Mouse (Mus musculus): ENCODE data around the gene Rfx1. TPM values are rescaled to one million over a fixed set of nuclear protein-coding genes. Genes with fewer than 3 reads are reported as not detected.

Gene Rfx1
- total RNA-seq (2014; rRNA removed), result 22.2 and 31.2 TPM in 2 replicates
- polyA plus RNA-seq (2015; fragmentation: Nextera tagmentation; extraction: Ambion mirVana), result 4.4 and 6.2 TPM in 2 replicates

DNA sequence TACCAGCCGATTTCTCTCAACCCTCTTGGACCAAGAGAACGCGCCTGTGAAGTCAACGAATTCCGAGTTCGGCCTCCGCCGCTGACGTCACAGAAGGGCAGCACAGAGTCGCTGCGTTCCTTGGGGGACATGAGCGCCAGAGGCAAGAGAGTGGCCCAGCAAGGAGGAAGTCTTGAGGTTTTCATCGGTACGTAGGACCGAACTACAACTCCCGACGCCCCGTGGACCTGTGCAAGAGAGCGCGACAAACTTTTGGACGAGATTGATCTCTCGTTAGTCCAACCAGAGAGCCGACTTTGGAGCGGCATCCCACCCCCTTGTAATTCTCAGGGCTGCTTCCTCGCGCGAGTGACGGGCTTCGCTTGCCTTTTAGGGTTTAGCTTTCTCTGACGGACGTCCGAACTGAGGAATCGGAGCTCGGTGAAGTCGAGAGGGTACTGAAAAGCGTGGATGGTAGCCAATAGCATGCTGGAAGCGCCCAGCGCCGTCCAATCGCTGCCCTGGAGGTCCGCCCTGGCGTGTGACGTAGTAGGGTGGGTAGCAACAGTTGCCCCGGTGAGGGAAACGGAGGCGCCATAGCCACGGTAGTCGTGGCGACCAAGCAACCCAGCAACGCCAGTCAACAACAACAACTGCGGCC, at the start of gene Rfx1:
Gene Rfx1 (plus strand): TSS at position 544 of the 640 bp plus-strand sequence.
- 0 out of 2 replicates have a peak, but pooled peaks cover 15% of the 10 kb centered on the region for H3K4me1 ChIP-seq (ENCODE audit: insufficient read depth)
- peak within 1 kb of the TSS; percentile 93 for H3K27ac ChIP-seq (ENCODE audit: low read depth, low read length)
- 2% methylated on average over 51 of the region's 51 CpGs for WGBS
- DNase-seq, result peak; percentile 100
- peak; percentile 96 for ATAC-seq
- H3K9me3 ChIP-seq (ENCODE audit: low read length), result no peaks in the 10 kb centered on the region
- no peaks in the 10 kb centered on the region for H3K27me3 ChIP-seq (ENCODE audit: insufficient read depth, low read length)
- peak within 1 kb of the TSS; percentile 84 for H3K9ac ChIP-seq
- peak within 1 kb of the TSS; percentile 98 for H3K4me3 ChIP-seq (ENCODE audit: low read depth, low read length)
- TF ChIP-seq CTCF (IDR thresholded peaks at IDR 0.05; ENCODE audit: low read depth), result no peak
- no peaks in the 10 kb centered on the region for H3K36me3 ChIP-seq (ENCODE audit: insufficient read depth)
- peak within 1 kb of the TSS; percentile 71 for H3K4me2 ChIP-seq (ENCODE audit: low read depth)

DNA sequence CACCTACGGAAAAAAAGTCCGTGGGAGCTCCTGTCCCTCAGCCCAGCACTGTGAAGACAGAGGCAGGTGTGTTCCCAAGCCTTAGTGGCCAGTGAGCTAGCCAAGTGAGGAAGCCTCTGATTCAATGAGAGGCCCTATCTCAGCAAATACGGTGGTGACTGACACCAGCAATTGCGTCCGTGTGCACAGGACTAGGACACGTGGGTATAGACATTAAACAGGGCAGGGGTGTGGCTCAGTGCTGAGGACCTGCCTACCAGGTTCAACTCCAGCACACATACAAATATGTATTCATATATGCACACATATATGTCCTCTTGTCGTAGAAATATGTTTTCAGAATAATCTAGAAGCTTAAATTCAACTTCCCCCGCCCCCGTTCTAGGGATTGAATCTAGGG, 46.9 kb upstream of the Rfx1 start:
- Histone ChIP-seq H3K4me2 (ENCODE audit: low read depth) (no peak overlapping the region), H3K4me3 (ENCODE audit: low read depth, low read length) (no peak overlapping the region), H3K9me3 (ENCODE audit: low read length) (no peaks in the 10 kb centered on the region), H3K4me1 (ENCODE audit: insufficient read depth) (no peaks in the 10 kb centered on the region), H3K36me3 (ENCODE audit: insufficient read depth) (no peaks in the 10 kb centered on the region), H3K9ac (no peak overlapping the region), H3K27ac (ENCODE audit: low read depth, low read length) (no peak overlapping the region), H3K27me3 (ENCODE audit: insufficient read depth, low read length) (no peaks in the 10 kb centered on the region; the same call in 1 of the 2 replicates)
- TF ChIP-seq CTCF (IDR thresholded peaks at IDR 0.05; ENCODE audit: low read depth), result no peak
- no peak for ATAC-seq
- WGBS, result 88% methylated on average over 9 of the region's 9 CpGs
- no peak for DNase-seq

DNA sequence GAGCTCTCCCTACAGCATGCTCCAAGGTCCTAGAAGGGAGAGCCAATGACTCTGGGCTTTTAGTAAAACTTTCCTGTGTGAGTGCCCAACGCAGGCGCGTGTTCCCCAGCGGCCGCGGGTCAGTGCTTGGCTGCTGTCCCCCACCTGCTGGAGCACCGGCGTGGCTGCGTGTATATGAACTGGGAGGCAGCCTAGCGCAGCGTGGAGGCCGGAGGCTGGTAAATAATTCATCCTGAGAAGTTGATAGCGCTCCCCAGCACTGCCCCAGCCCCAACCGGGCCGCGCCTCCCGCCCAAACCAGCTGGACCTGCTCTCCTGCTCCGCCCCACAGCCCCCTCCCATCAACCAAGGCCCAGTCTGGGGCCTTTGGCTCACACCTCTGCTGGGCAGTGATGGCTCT, 45.5 kb upstream of the Rfx1 start, which contains the start of gene Palm3:
Gene Palm3 (plus strand): TSS at position 376 of the 400 bp plus-strand sequence.
- TF ChIP-seq CTCF (IDR thresholded peaks at IDR 0.05; ENCODE audit: low read depth), result no peak
- H3K9me3 ChIP-seq (ENCODE audit: low read length), result no peaks in the 10 kb centered on the region
- DNase-seq, result no peak
- no peak for ATAC-seq
- no peaks in the 10 kb centered on the region for H3K36me3 ChIP-seq (ENCODE audit: insufficient read depth)
- peaks cover 4% of the 10 kb centered on the region for H3K27me3 ChIP-seq (ENCODE audit: insufficient read depth, low read length)
- H3K27ac ChIP-seq (ENCODE audit: low read depth, low read length), result no peak within 1 kb of the TSS
- 12% methylated on average over 18 of the region's 18 CpGs for WGBS
- H3K9ac ChIP-seq, result no peak within 1 kb of the TSS
- no peak within 1 kb of the TSS for H3K4me3 ChIP-seq (ENCODE audit: low read depth, low read length)
- H3K4me2 ChIP-seq (ENCODE audit: low read depth), result no peak within 1 kb of the TSS
- no peaks in the 10 kb centered on the region for H3K4me1 ChIP-seq (ENCODE audit: insufficient read depth)

DNA sequence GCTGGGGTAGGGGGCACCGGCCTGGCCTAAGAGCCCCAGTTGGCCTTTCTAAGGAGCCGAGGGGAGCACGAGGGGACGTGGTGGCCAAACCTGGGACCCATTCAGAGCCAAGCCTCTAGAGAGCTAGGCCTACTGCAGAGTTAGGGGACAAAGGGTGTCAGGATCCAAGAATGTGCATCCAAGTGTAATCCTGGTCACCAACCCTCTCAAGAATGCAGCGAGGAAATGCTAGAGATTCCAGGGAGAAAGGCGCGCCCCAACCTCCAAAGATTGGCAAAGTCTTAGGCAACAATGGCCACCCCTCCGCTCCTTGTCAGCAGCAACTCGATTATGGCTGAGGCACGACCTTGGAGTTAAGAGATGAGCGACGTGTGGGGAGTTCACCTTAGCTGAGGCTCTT, 45.1 kb upstream of the Rfx1 start:
- Histone ChIP-seq H3K4me2 (ENCODE audit: low read depth) (no peak overlapping the region), H3K9me3 (ENCODE audit: low read length) (no peaks in the 10 kb centered on the region), H3K27me3 (ENCODE audit: insufficient read depth, low read length) (peaks cover 4% of the 10 kb centered on the region), H3K27ac (ENCODE audit: low read depth, low read length) (no peak overlapping the region), H3K9ac (no peak overlapping the region), H3K4me1 (ENCODE audit: insufficient read depth) (no peaks in the 10 kb centered on the region), H3K36me3 (ENCODE audit: insufficient read depth) (no peaks in the 10 kb centered on the region), H3K4me3 (ENCODE audit: low read depth, low read length) (no peak overlapping the region)
- DNase-seq, result no peak
- no peak for ATAC-seq
- 52% methylated on average over 12 of the region's 12 CpGs for WGBS
- TF ChIP-seq CTCF (IDR thresholded peaks at IDR 0.05; ENCODE audit: low read depth), result no peak

DNA sequence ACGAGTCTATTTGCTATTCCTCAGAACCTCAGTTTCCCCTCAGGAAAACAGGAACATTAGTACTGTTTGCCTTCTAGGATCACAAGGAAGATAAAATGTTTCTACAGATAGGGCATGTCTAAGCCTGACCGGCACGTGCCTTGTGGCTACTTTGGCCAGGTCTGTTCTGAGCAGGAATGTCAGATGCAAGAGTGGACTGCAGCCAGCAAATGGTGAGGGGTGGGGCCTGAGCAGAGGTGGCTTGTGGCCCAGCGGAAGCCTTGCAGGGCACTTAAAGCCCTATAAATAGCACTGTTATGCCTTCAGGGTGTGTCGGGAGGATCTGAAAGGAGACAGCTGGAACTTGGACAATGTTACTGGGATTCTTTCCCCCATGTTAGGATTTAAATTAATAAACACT, 43.5 kb upstream of the Rfx1 start:
- no peak for TF ChIP-seq CTCF (IDR thresholded peaks at IDR 0.05; ENCODE audit: low read depth)
- no peak overlapping the region for H3K4me3 ChIP-seq (ENCODE audit: low read depth, low read length)
- WGBS, result 55% methylated on average over 5 of the region's 5 CpGs
- no peaks in the 10 kb centered on the region for H3K9me3 ChIP-seq (ENCODE audit: low read length)
- peaks cover 8% of the 10 kb centered on the region for H3K27me3 ChIP-seq (ENCODE audit: insufficient read depth, low read length)
- no peaks in the 10 kb centered on the region for H3K4me1 ChIP-seq (ENCODE audit: insufficient read depth)
- no peak overlapping the region for H3K9ac ChIP-seq
- H3K27ac ChIP-seq (ENCODE audit: low read depth, low read length), result no peak overlapping the region
- DNase-seq (no peak), ATAC-seq (no peak)
- H3K36me3 ChIP-seq (ENCODE audit: insufficient read depth), result no peaks in the 10 kb centered on the region
- no peak overlapping the region for H3K4me2 ChIP-seq (ENCODE audit: low read depth)

DNA sequence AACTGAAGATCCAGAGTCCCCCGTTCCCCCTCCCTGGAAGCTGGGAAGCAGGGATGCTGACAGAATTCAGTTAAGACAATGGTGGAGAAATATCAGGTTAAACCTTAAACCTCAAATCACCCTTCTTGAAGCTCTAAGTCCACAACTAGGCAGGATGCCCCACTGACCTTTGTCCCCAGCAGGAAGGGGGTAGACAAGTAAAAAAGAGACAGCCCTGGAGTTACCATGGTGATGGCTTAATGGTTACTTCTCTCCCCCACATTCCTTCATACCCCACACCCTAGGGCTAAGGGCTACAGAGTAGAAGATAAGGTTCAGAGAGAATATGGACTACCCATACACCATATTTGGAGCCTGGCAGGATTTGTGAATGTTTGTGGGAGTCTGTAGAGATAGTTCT, 43.0 kb upstream of the Rfx1 start:
- WGBS, result 76% methylated on average over 1 of the region's 1 CpGs
- H3K27me3 ChIP-seq (ENCODE audit: insufficient read depth, low read length), result peaks cover 8% of the 10 kb centered on the region
- no peak overlapping the region for H3K9ac ChIP-seq
- H3K4me1 ChIP-seq (ENCODE audit: insufficient read depth), result no peaks in the 10 kb centered on the region
- no peaks in the 10 kb centered on the region for H3K9me3 ChIP-seq (ENCODE audit: low read length)
- no peaks in the 10 kb centered on the region for H3K36me3 ChIP-seq (ENCODE audit: insufficient read depth)
- no peak overlapping the region for H3K4me2 ChIP-seq (ENCODE audit: low read depth)
- no peak overlapping the region for H3K4me3 ChIP-seq (ENCODE audit: low read depth, low read length)
- TF ChIP-seq CTCF (IDR thresholded peaks at IDR 0.05; ENCODE audit: low read depth), result no peak
- no peak overlapping the region for H3K27ac ChIP-seq (ENCODE audit: low read depth, low read length)
- ATAC-seq (no peak), DNase-seq (no peak)

DNA sequence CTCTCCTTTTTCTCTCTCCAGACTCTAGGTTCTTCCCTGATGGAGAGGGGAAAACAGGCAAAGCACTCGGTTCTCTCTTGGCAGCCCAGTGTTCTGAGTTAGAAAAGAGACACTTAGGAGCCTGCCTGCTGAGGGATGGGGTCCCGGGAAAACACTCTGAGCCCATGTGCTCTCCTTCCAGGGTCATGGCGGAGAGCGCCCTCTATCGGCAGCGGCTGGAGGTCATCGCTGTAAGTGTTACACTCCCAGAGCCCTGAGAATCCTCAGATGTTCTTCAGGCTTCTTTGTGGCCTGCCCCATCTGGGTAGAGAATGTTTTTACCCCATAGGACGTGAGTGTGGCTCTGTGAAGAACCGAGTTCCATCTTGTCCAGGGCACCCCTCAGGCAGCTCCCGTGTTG, 42.5 kb upstream of the Rfx1 start:
- no peak for DNase-seq
- 11% methylated on average over 10 of the region's 10 CpGs for WGBS
- peak; percentile 65 for TF ChIP-seq CTCF (IDR thresholded peaks at IDR 0.05; ENCODE audit: low read depth)
- no peaks in the 10 kb centered on the region for H3K9me3 ChIP-seq (ENCODE audit: low read length)
- H3K4me2 ChIP-seq (ENCODE audit: low read depth), result no peak overlapping the region
- no peaks in the 10 kb centered on the region for H3K4me1 ChIP-seq (ENCODE audit: insufficient read depth)
- ATAC-seq, result no peak
- no peak overlapping the region for H3K9ac ChIP-seq
- H3K27me3 ChIP-seq (ENCODE audit: insufficient read depth, low read length), result peaks cover 8% of the 10 kb centered on the region
- H3K36me3 ChIP-seq (ENCODE audit: insufficient read depth), result no peaks in the 10 kb centered on the region
- H3K27ac ChIP-seq (ENCODE audit: low read depth, low read length), result no peak overlapping the region
- no peak overlapping the region for H3K4me3 ChIP-seq (ENCODE audit: low read depth, low read length)
